Mouse (Mus musculus) MEL (cell line): ENCODE measurements around the gene Loxl3. TPM values are rescaled to one million over a fixed set of nuclear protein-coding genes. Genes with fewer than 3 reads are reported as not detected.

Source experiments
- DNase-seq: peaks from one replicate; pipeline ENCODE4 v3.0.0; 2011; ENCODE audit warnings: low read depth, low spot score
- H3K27ac ChIP-seq: 2 replicates; pipeline ENCODE4 v1.5.1; 2012; ENCODE audit warnings: low read depth, mild to moderate bottlenecking, control low read depth, low read length, moderate library complexity; ENCODE audit not compliant: control insufficient read depth
- H3K27me3 ChIP-seq, 2 experiments: fragments of 150-350 bp in 1 of 2; sonication (generic) in 1 of 2; 2 replicates each; pipeline ENCODE4 v1.6.1; 2012; ENCODE audit warnings: low read length in 2 of 2, mild to moderate bottlenecking in 2 of 2, improper control_type of control experiment in 1 of 2, moderate library complexity in 1 of 2; ENCODE audit not compliant: insufficient read depth in 2 of 2, control insufficient read depth in 1 of 2
- H3K36me3 ChIP-seq, 2 experiments: 2 replicates each; pipeline ENCODE4 v1.6.1; 2012 to 2014; ENCODE audit warnings: low read length in 2 of 2, improper control_type of control experiment in 1 of 2, inconsistent platforms in 1 of 2, mild to moderate bottlenecking in 1 of 2; ENCODE audit not compliant: insufficient read depth in 2 of 2, control insufficient read depth in 1 of 2
- H3K4me1 ChIP-seq, 2 experiments: fragments of 150-350 bp in 1 of 2; sonication (generic) in 1 of 2; 2 replicates each; pipeline ENCODE4 v1.6.1; 2012; ENCODE audit warnings: low read length in 2 of 2, improper control_type of control experiment in 1 of 2, mild to moderate bottlenecking in 1 of 2; ENCODE audit not compliant: insufficient read depth in 2 of 2, control insufficient read depth in 1 of 2
- H3K4me3 ChIP-seq, 2 experiments: fragments of 150-350 bp in 1 of 2; sonication (generic) in 1 of 2; 2 replicates each; pipeline ENCODE4 v1.5.1; 2012; ENCODE audit warnings: low read depth in 2 of 2, low read length in 2 of 2, mild to moderate bottlenecking in 2 of 2, moderate library complexity in 2 of 2, control low read depth in 1 of 2, improper control_type of control experiment in 1 of 2; ENCODE audit not compliant: control insufficient read depth in 1 of 2, insufficient read depth in 1 of 2
- H3K79me2 ChIP-seq: 2 replicates; pipeline ENCODE4 v1.6.1; 2012; ENCODE audit warnings: mild to moderate bottlenecking, low read length, moderate library complexity; ENCODE audit not compliant: control insufficient read depth, poor library complexity, insufficient read depth
- H3K9ac ChIP-seq: 2 replicates; pipeline ENCODE4 v1.6.1; 2012; ENCODE audit warnings: low read depth, mild to moderate bottlenecking, control low read depth, low read length, moderate library complexity; ENCODE audit not compliant: control insufficient read depth, poor library complexity, severe bottlenecking
- H3K9me3 ChIP-seq: fragments of 150-350 bp; sonication (generic); replicated peaks from 2 replicates; pipeline ENCODE4 v1.6.1; 2012; ENCODE audit warnings: mild to moderate bottlenecking, low read length, improper control_type of control experiment, moderate library complexity; ENCODE audit not compliant: insufficient read depth
- ELF1 ChIP-seq: IDR thresholded peaks from 2 replicates; pipeline ENCODE4 v1.6.1; 2014; ENCODE audit warnings: low read depth, mild to moderate bottlenecking, inconsistent platforms, low read length, improper control_type of control experiment, moderate library complexity
- ETS1 ChIP-seq: IDR thresholded peaks from 2 replicates; pipeline ENCODE4 v1.6.1; 2012; ENCODE audit warnings: low read depth, mild to moderate bottlenecking, inconsistent platforms, low read length, improper control_type of control experiment, moderate library complexity
- GABPA ChIP-seq: IDR thresholded peaks from 2 replicates; pipeline ENCODE4 v1.6.1; 2012; ENCODE audit warnings: low read depth, mild to moderate bottlenecking, inconsistent platforms, low read length, improper control_type of control experiment, moderate library complexity
- HCFC1 ChIP-seq: IDR thresholded peaks from 2 replicates; pipeline ENCODE4 v1.6.1; 2012; ENCODE audit warnings: low read depth, mild to moderate bottlenecking, inconsistent platforms, low read length, improper control_type of control experiment, moderate library complexity
- JUND ChIP-seq: IDR thresholded peaks from 2 replicates; pipeline ENCODE4 v1.6.1; 2011; ENCODE audit warnings: low read depth, mild to moderate bottlenecking, improper control_type of control experiment, low read length
- MXI1 ChIP-seq: IDR thresholded peaks from 2 replicates; pipeline ENCODE4 v1.6.1; 2011; ENCODE audit warnings: mild to moderate bottlenecking, low read depth, low read length, improper control_type of control experiment
- MYB ChIP-seq: IDR thresholded peaks from 2 replicates; pipeline ENCODE4 v1.6.1; 2011; ENCODE audit warnings: mild to moderate bottlenecking, low read depth, low read length, improper control_type of control experiment
- MYC ChIP-seq: IDR thresholded peaks from 2 replicates; pipeline ENCODE4 v1.6.1; 2011; ENCODE audit warnings: low read depth, mild to moderate bottlenecking, low read length, improper control_type of control experiment, moderate library complexity
- RAD21 ChIP-seq: IDR thresholded peaks from 2 replicates; pipeline ENCODE4 v1.6.1; 2011; ENCODE audit warnings: mild to moderate bottlenecking, low read depth, low read length, improper control_type of control experiment
- RCOR1 ChIP-seq: IDR thresholded peaks from 2 replicates; pipeline ENCODE4 v1.6.1; 2012; ENCODE audit warnings: low read depth, mild to moderate bottlenecking, inconsistent platforms, low read length, improper control_type of control experiment
- TAL1 ChIP-seq: IDR thresholded peaks from 2 replicates; pipeline ENCODE4 v1.6.1; 2012; ENCODE audit warnings: mild to moderate bottlenecking, inconsistent platforms, low read length, moderate library complexity, mixed read lengths
- TBP ChIP-seq: IDR thresholded peaks from 2 replicates; pipeline ENCODE4 v1.8.0; 2011; ENCODE audit warnings: low read depth, low read length, improper control_type of control experiment
- TCF12 ChIP-seq: IDR thresholded peaks from 2 replicates; pipeline ENCODE4 v1.6.1; 2014; ENCODE audit warnings: low read depth, mild to moderate bottlenecking, inconsistent platforms, low read length, improper control_type of control experiment, moderate library complexity
- UBTF ChIP-seq: IDR thresholded peaks from 2 replicates; pipeline ENCODE4 v1.6.1; 2012; ENCODE audit warnings: low read depth, mild to moderate bottlenecking, inconsistent platforms, low read length, improper control_type of control experiment, moderate library complexity, borderline replicate concordance; ENCODE audit not compliant: insufficient read depth
- ZC3H11A ChIP-seq: IDR thresholded peaks from 2 replicates; pipeline ENCODE4 v1.6.1; 2012; ENCODE audit warnings: low read depth, mild to moderate bottlenecking, inconsistent platforms, low read length, improper control_type of control experiment
- ZMIZ1 ChIP-seq: IDR thresholded peaks from 2 replicates; pipeline ENCODE4 v1.6.1; 2012; ENCODE audit warnings: low read depth, mild to moderate bottlenecking, inconsistent platforms, low read length, improper control_type of control experiment, moderate library complexity
- ZNF384 ChIP-seq: IDR thresholded peaks from 2 replicates; pipeline ENCODE4 v1.6.1; 2012; ENCODE audit warnings: low read depth, mild to moderate bottlenecking, inconsistent platforms, low read length, improper control_type of control experiment
- polyA plus RNA-seq, 2 experiments: library from polyadenylated mRNA; stranded (reverse) in 1 of 2; unstranded in 1 of 2; fragments of >175 nt in 1 of 2; fragments of >200 nt in 1 of 2; gene quantifications; 2 replicates each; pipeline versions ENCODE4 v1.2.1 to v1.2.4; 2012; ENCODE audit warnings: low replicate concordance in 2 of 2, low read depth in 1 of 2; ENCODE audit not compliant: insufficient read length in 2 of 2, insufficient read depth in 1 of 2, missing spikeins in 1 of 2
- total RNA-seq: library from RNA; depleted of rRNA; stranded (reverse); fragments of 300-350 nt; gene quantifications from 2 replicates; pipeline ENCODE4 v1.2.3, GENCODE M21; 2012

Gene Loxl3
- total and polyA plus RNA-seq, 3 experiments, result 0.77 to 1.0 TPM; not detected in 1

DNA sequence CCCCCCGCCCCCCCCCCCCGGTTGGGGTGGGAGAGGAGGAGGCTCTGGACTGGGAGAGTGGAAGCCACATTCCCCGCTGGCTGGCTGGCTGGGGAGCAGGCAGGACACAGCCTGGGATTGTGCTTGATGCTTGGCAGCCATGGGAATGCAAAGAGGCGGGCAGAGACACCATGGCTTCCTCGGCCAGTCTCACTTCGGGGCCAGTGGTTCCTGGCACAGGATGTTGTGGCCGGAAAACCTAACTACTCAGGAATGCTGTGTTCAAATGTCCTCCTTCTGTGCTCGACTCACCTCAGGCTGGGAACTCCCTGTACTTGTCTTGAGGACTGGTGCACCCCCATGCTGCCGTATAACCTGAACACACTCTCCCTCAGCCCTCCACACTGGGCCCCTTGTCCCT is 6.3 kb upstream of the Loxl3 start:
- no peak for DNase-seq
- no peaks in the 10 kb centered on the region for H3K27me3 ChIP-seq
- peaks cover 4% of the 10 kb centered on the region for H3K79me2 ChIP-seq
- peaks cover 4 to 11% of the 10 kb centered on the region in 2 experiments for H3K4me1 ChIP-seq
- no peak overlapping the region for H3K27ac ChIP-seq
- no peak overlapping the region for H3K4me3 ChIP-seq
- no peak overlapping the region for H3K9ac ChIP-seq
- H3K9me3 ChIP-seq, result no peaks in the 10 kb centered on the region
- H3K36me3 ChIP-seq, result peaks cover 0 to 8% of the 10 kb centered on the region in 2 experiments; a peak in 2 of 4 replicates
- TF ChIP-seq TBP, result no peak
- TF ChIP-seq RCOR1, result no peak
- no peak for TF ChIP-seq ETS1
- no peak for TF ChIP-seq RAD21
- TF ChIP-seq ELF1, result no peak
- TF ChIP-seq TAL1, result no peak
- TF ChIP-seq GABPA, result no peak
- TF ChIP-seq TCF12, result no peak
- TF ChIP-seq ZNF384, result no peak
- no peak for TF ChIP-seq MXI1
- no peak for TF ChIP-seq UBTF
- no peak for TF ChIP-seq MYC
- no peak for TF ChIP-seq ZC3H11A
- TF ChIP-seq JUND, result no peak
- TF ChIP-seq HCFC1, result no peak
- no peak for TF ChIP-seq ZMIZ1
- no peak for TF ChIP-seq MYB

DNA sequence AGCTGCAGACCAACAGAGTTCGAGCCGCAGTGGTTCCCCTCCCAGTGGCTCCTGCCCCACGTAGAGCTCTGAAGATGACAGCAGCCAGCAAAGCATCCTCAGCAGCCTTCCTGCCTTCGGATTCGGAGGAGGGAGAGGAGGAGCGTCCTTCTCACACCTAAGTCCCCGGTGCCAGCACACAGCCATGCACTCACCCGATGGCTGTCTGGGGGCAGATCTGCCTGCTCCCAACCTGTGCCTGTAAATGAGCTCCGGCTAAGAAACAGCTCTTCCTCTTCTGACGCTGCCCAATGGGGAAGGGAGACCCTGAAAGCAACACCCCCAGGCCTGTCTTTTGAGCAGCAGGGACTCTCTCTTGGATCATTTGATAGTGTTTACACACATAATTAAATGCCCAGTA is 4.2 kb upstream of the Loxl3 start:
- H3K4me3 ChIP-seq, result no peak overlapping the region
- H3K36me3 ChIP-seq, result peaks cover 0 to 4% of the 10 kb centered on the region in 2 experiments; a peak in 2 of 4 replicates
- H3K4me1 ChIP-seq, result peaks cover 0 to 5% of the 10 kb centered on the region in 2 experiments; a peak in 2 of 4 replicates
- no peak overlapping the region for H3K27ac ChIP-seq
- no peaks in the 10 kb centered on the region for H3K27me3 ChIP-seq
- H3K9ac ChIP-seq, result no peak overlapping the region
- TF ChIP-seq TBP (no peak), ZNF384 (no peak), UBTF (no peak)
- no peaks in the 10 kb centered on the region for H3K9me3 ChIP-seq
- peaks cover 9% of the 10 kb centered on the region for H3K79me2 ChIP-seq
- DNase-seq, result no peak
